Mouse (Mus musculus) myocyte (in vitro differentiated cells): ENCODE measurements around the gene Prex1.

Source experiments
- CEBPB ChIP-seq: IDR thresholded peaks from 2 replicates; pipeline ENCODE4 v1.6.1; 2011; ENCODE audit warnings: mild to moderate bottlenecking, moderate library complexity; ENCODE audit not compliant: poor library complexity, insufficient read depth, severe bottlenecking
- MAX ChIP-seq: IDR thresholded peaks from one replicate; pipeline ENCODE4 v1.6.1; 2011; ENCODE audit warnings: low read depth, mild to moderate bottlenecking, control low read depth
- MYOG ChIP-seq, 3 experiments: IDR thresholded peaks; one replicate each; pipeline ENCODE4 v1.6.1; 2011; ENCODE audit warnings: control low read depth in 2 of 3, low read depth in 2 of 3, mild to moderate bottlenecking in 2 of 3; ENCODE audit not compliant: insufficient read length in 2 of 3, control insufficient read depth in 1 of 3, insufficient read depth in 1 of 3
- POLR2A ChIP-seq: IDR thresholded peaks from one replicate; pipeline ENCODE4 v1.6.1; 2011; ENCODE audit warnings: low read depth, mild to moderate bottlenecking, control low read depth, moderate library complexity; ENCODE audit not compliant: insufficient read length
- POLR2AphosphoS2 ChIP-seq: IDR thresholded peaks from one replicate; pipeline ENCODE4 v1.6.1; 2011; ENCODE audit warnings: low read depth, control low read depth; ENCODE audit not compliant: insufficient read length
- USF1 ChIP-seq: IDR thresholded peaks from one replicate; pipeline ENCODE4 v1.6.1; 2011; ENCODE audit warnings: low read depth, mild to moderate bottlenecking, control low read depth, moderate library complexity

GRCm38 (mm10) chr2:166664506-166664905 is 49.1 kb downstream of the Prex1 start:
- TF ChIP-seq USF1 (no peak), POLR2AphosphoS2 (no peak), POLR2A (no peak), MYOG (IDR thresholded peaks at IDR 0.05; ENCODE audit: control insufficient read depth in 1 of 3, insufficient read depth in 1 of 3, insufficient read length in 2 of 3, low read depth in 2 of 3) (no peak), CEBPB (no peak), MAX (no peak)
